Mouse (Mus musculus) kidney, embryonic 14.5 days (tissue): Measurements from ENCODE around the gene Impdh2. TPM values are rescaled to one million over a fixed set of nuclear protein-coding genes. Genes with fewer than 3 reads are reported as not detected.

ENCODE experiments used
- ATAC-seq: fragments of 200-750 bp; cut with Nextera tagmentation; 2 replicates; pipeline ENCODE4 v1.8.0; 2017; ENCODE audit warnings: moderate number of reproducible peaks, mild to moderate bottlenecking, moderate TSS enrichment, moderate library complexity; ENCODE audit not compliant: low FRiP score, low TSS enrichment
- H3K27ac ChIP-seq: fragments of 300-500 bp; sonication (generic); 2 replicates; pipeline ENCODE4 v1.5.1; 2014; ENCODE audit warnings: low read depth, mild to moderate bottlenecking, low read length, moderate library complexity, mixed read lengths
- H3K27me3 ChIP-seq: fragments of 300-500 bp; sonication (generic); 2 replicates; pipeline ENCODE4 v1.6.1; 2014; ENCODE audit warnings: mild to moderate bottlenecking, low read length; ENCODE audit not compliant: control insufficient read depth, insufficient read depth
- H3K36me3 ChIP-seq: fragments of 300-500 bp; sonication (generic); 2 replicates; pipeline ENCODE4 v1.6.1; 2014; ENCODE audit warnings: low read length, mixed read lengths; ENCODE audit not compliant: control insufficient read depth, insufficient read depth
- H3K4me1 ChIP-seq: fragments of 300-500 bp; sonication (generic); 2 replicates; pipeline ENCODE4 v1.6.1; 2014; ENCODE audit warnings: low read length, mixed read lengths; ENCODE audit not compliant: control insufficient read depth, insufficient read depth
- H3K4me2 ChIP-seq: fragments of 300-500 bp; sonication (generic); replicated peaks from 2 replicates; pipeline ENCODE4 v1.6.1; 2014; ENCODE audit warnings: low read depth, mild to moderate bottlenecking, low read length
- H3K4me3 ChIP-seq: fragments of 300-500 bp; sonication (generic); 2 replicates; pipeline ENCODE4 v1.5.1; 2014; ENCODE audit warnings: mild to moderate bottlenecking, low read length
- H3K9ac ChIP-seq: fragments of 300-500 bp; sonication (generic); 2 replicates; pipeline ENCODE4 v1.6.1; 2014; ENCODE audit warnings: low read depth, mild to moderate bottlenecking, low read length, moderate library complexity
- H3K9me3 ChIP-seq: fragments of 300-500 bp; sonication (generic); 2 replicates; pipeline ENCODE4 v1.6.1; 2016; ENCODE audit warnings: low read length; ENCODE audit not compliant: control insufficient read depth
- WGBS: fragments of 180-500 bp; shearing (Covaris S2); extraction: QIAGEN DNeasy Blood & Tissue Kit; methylation state at CpG from one replicate; pipeline ENCODE4 v1.1.7; 2014; 5-methylcytosine and 5-hydroxymethylcytosine counted together
- polyA plus RNA-seq: library from polyadenylated mRNA; unstranded; fragments of >200 nt; fragmentation: Nextera tagmentation; extraction: Ambion mirVana; gene quantifications from 2 replicates; pipeline ENCODE4 v1.2.1, GENCODE M21; 2014

Gene Impdh2
- polyA plus RNA-seq, 1 experiment from 2014 or later: 229 TPM

- H3K9ac ChIP-seq: no peak overlapping the region
- no peaks in the 10 kb centered on the region for H3K27me3 ChIP-seq
- no peak for ATAC-seq
- peaks cover 31% of the 10 kb centered on the region for H3K4me1 ChIP-seq
- no peak overlapping the region for H3K4me3 ChIP-seq
- no peaks in the 10 kb centered on the region for H3K9me3 ChIP-seq
- 59% methylated on average over 26 of the region's 26 CpGs for WGBS
- no peak overlapping the region for H3K4me2 ChIP-seq
- no peak overlapping the region for H3K27ac ChIP-seq
- peaks cover 55% of the 10 kb centered on the region for H3K36me3 ChIP-seq
These were observed 13.9 kb downstream of the Impdh2 start for GRCm38 (mm10) chr9:108573774-108574690.

DNA sequence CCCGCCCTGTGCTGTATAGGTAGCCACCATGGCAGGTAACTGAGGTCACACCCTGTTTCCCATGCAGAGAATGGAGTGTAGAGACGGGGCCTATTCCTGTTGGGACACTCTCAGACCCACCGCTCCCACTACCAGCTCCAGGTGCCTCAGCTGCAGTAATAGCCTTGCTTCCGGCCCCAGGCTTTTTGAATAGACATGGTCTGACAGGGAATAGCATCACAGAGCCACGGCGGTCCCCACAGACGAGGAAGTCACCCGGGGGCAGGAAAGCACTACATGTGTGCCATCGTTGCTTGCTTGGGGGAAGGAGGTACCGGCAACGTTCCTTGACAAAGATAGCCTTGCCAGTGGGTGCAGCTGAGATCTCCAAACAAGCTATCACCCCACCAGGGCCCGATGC, 14.8 kb downstream of the Impdh2 start:
- Histone ChIP-seq H3K27me3 (no peaks in the 10 kb centered on the region), H3K27ac (no peak overlapping the region), H3K4me1 (peaks cover 35% of the 10 kb centered on the region), H3K4me3 (no peak overlapping the region), H3K9ac (no peak overlapping the region), H3K36me3 (peaks cover 55% of the 10 kb centered on the region), H3K4me2 (no peak overlapping the region), H3K9me3 (no peaks in the 10 kb centered on the region)
- WGBS: 91% methylated on average over 12 of the region's 12 CpGs
- ATAC-seq: no peak

- 79% methylated on average over 37 of the region's 37 CpGs for WGBS
- peaks cover 30% of the 10 kb centered on the region for H3K4me1 ChIP-seq
These were observed 15.5 kb downstream of the Impdh2 start for GRCm38 (mm10) chr9:108575321-108576297.

DNA sequence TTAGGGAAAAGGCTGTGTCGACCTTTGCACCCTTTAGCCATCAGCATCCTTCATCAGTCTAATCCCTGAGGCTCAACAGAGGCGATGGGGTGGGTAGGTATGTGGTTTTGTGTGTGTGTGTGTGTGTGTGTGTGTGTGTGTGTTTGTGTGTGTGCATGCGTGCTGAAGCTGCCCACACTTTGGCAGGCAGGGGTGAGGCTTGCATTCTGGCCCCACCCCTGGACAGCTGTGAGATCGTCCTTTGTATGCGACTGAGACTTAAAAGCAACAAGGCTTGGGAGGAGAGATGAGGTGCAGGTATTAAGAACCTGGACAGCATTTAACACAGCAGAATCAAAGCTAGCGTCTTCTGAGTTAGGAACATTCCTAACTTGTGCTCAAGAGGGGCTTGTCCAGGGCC, 16.9 kb downstream of the Impdh2 start:
- H3K27me3 ChIP-seq: no peaks in the 10 kb centered on the region
- H3K9me3 ChIP-seq: no peaks in the 10 kb centered on the region
- peaks cover 30% of the 10 kb centered on the region for H3K4me1 ChIP-seq
- H3K4me3 ChIP-seq: peak overlapping the region; percentile 83
- WGBS: 39% methylated on average over 6 of the region's 6 CpGs
- H3K36me3 ChIP-seq: peaks cover 45% of the 10 kb centered on the region
- H3K9ac ChIP-seq: 0 out of 2 replicates have a peak overlapping the region, but pooled peaks have one; percentile 95
- H3K4me2 ChIP-seq: peak overlapping the region; percentile 64
- no peak overlapping the region for H3K27ac ChIP-seq
- no peak for ATAC-seq

More at GRCm38 (mm10) chr9:108575321-108576297, 15.5 kb downstream of the Impdh2 start:
- no peak overlapping the region for H3K9ac ChIP-seq
- no peak overlapping the region; the same call in 1 of the 2 replicates for H3K4me2 ChIP-seq
- no peaks in the 10 kb centered on the region for H3K27me3 ChIP-seq
- H3K4me3 ChIP-seq: no peak overlapping the region
- H3K9me3 ChIP-seq: no peaks in the 10 kb centered on the region
- no peak for ATAC-seq
- no peak overlapping the region for H3K27ac ChIP-seq
- H3K36me3 ChIP-seq: peaks cover 55% of the 10 kb centered on the region

DNA sequence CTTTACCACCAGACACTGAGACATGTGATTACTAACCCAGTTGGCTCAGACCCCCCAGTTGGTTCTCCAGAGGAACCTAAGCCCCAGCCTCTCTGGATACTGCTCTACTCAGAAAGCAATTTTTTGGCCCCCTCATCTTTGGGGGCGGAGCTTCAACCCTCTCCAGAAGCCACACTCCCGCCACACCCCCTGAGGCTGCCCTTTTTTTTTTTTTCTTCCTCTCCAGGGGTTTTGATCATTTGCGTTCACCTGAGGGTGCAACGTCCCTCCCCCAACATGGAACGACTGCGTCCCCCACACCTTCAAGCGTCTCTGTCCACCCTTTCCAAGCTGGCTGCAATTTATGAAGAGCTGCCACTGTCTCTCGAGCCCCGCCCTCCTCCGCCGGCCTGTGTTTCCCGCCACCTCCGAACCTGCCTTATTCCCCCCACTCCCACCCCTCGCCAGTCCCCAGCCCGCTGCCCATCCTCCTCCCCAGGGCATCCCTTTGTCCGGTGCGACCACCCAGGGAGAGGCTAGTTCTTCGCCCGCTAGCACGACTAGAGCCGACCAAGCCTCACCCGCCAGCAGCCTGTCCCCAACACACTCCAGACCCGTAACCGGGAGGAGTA, 18.0 kb downstream of the Impdh2 start:
- Histone ChIP-seq H3K4me3 (peak overlapping the region; percentile 83), H3K4me1 (peaks cover 30% of the 10 kb centered on the region), H3K27ac (peak overlapping the region; percentile 88), H3K27me3 (no peaks in the 10 kb centered on the region), H3K4me2 (peak overlapping the region; percentile 64), H3K9me3 (no peaks in the 10 kb centered on the region), H3K9ac (peak overlapping the region; percentile 95), H3K36me3 (peaks cover 35% of the 10 kb centered on the region)
- peak; percentile 10; the same call in 1 of the 2 replicates for ATAC-seq
- WGBS: 1% methylated on average over 24 of the region's 24 CpGs

GRCm38 (mm10) chr9:108578545-108579343, 18.7 kb downstream of the Impdh2 start, which contains the start of gene Wdr6:
Gene Wdr6, minus strand, starts transcription at chr9:108578739.
- peak within 1 kb of the TSS; percentile 88 for H3K27ac ChIP-seq
- peaks cover 28% of the 10 kb centered on the region for H3K36me3 ChIP-seq
- H3K4me3 ChIP-seq: peak within 1 kb of the TSS; percentile 83
- peak within 1 kb of the TSS; percentile 95 for H3K9ac ChIP-seq
- H3K4me2 ChIP-seq: peak within 1 kb of the TSS; percentile 64
- 5% methylated on average over 51 of the region's 51 CpGs for WGBS
- ATAC-seq: peak; percentile 96
- H3K27me3 ChIP-seq: no peaks in the 10 kb centered on the region
- H3K9me3 ChIP-seq: no peaks in the 10 kb centered on the region
- H3K4me1 ChIP-seq: peaks cover 30% of the 10 kb centered on the region

GRCm38 (mm10) chr9:108579344-108579690, 19.2 kb downstream of the Impdh2 start:
- ATAC-seq: peak; percentile 1; the same call in 1 of the 2 replicates
- Histone ChIP-seq H3K4me2 (peak overlapping the region; percentile 64), H3K9ac (peak overlapping the region; percentile 95), H3K27ac (peak overlapping the region; percentile 88), H3K36me3 (peaks cover 22% of the 10 kb centered on the region), H3K4me3 (peak overlapping the region; percentile 83), H3K27me3 (no peaks in the 10 kb centered on the region), H3K9me3 (no peaks in the 10 kb centered on the region), H3K4me1 (peaks cover 29% of the 10 kb centered on the region)
- 61% methylated on average over 5 of the region's 5 CpGs for WGBS
